In genomic region chr4:129495672-129496562, GRCm38 (mm10) we compare ENCODE assay signal across 8 mouse cellular contexts. TPM values are rescaled to one million over a fixed set of nuclear protein-coding genes. Genes with fewer than 3 reads are reported as not detected.
A peak's percentile ranks its signal among the peaks of the same experiment; 100 is the strongest.
DNase-seq lines count a peak whose midpoint lies in the region; ATAC-seq and TF ChIP-seq lines count a peak whose summit lies in the region.

No protein-coding gene starts in this region.

- ATAC-seq in hindbrain, embryonic 11.5 days (ENCODE audit: low FRiP score), result no peak
- ATAC-seq in liver, embryonic 12.5 days, result no peak
- peak; percentile 63 for ATAC-seq in neural tube, embryonic 15.5 days (ENCODE audit: low FRiP score)

- no peaks in the 10 kb centered on the region for H3K9me3 ChIP-seq in hindbrain, embryonic 11.5 days (ENCODE audit: control insufficient read depth, low read length)
- H3K9me3 ChIP-seq in liver, embryonic 12.5 days (replicated peaks), result no peaks in the 10 kb centered on the region
- no peaks in the 10 kb centered on the region for H3K9me3 ChIP-seq in neural tube, embryonic 15.5 days (replicated peaks)

- H3K4me3 ChIP-seq in left cerebral cortex, adult 2 months, result no peak overlapping the region
- no peak overlapping the region for H3K4me3 ChIP-seq in cortical plate, adult 2 months (ENCODE audit: insufficient read depth, low read length)
- no peak overlapping the region for H3K4me3 ChIP-seq in hindbrain, embryonic 11.5 days (ENCODE audit: low read depth, low read length)
- H3K4me3 ChIP-seq in liver, embryonic 12.5 days, result no peak overlapping the region
- peak overlapping the region; percentile 21 for H3K4me3 ChIP-seq in neural tube, embryonic 15.5 days (replicated peaks)

- H3K27ac ChIP-seq in left cerebral cortex, adult 2 months, result peak overlapping the region; percentile 78
- H3K27ac ChIP-seq in cortical plate, adult 2 months (ENCODE audit: insufficient read depth, low read length), result peak overlapping the region; percentile 13; the same call in 1 of the 2 replicates
- no peak overlapping the region for H3K27ac ChIP-seq in hindbrain, embryonic 11.5 days (ENCODE audit: low read depth, low read length)
- peak overlapping the region; percentile 15; the same call in 1 of the 2 replicates for H3K27ac ChIP-seq in liver, embryonic 12.5 days
- peak overlapping the region; percentile 80 for H3K27ac ChIP-seq in neural tube, embryonic 15.5 days (replicated peaks)

- TF ChIP-seq POLR2A in cortical plate, adult 2 months (IDR thresholded peaks at IDR 0.05; ENCODE audit: extremely low read depth, insufficient read depth, low read length), result peak; percentile 35; the same call in 1 of the 2 replicates

- peak; percentile 15 for TF ChIP-seq CTCF in left cerebral cortex, adult 2 months (IDR thresholded peaks at IDR 0.05)
- TF ChIP-seq CTCF in cortical plate, adult 2 months (IDR thresholded peaks at IDR 0.05; ENCODE audit: extremely low read depth, insufficient read depth, low read length), result no peak

- H3K4me1 ChIP-seq in cortical plate, adult 2 months (ENCODE audit: control insufficient read depth, insufficient read depth, low read length), result no peaks in the 10 kb centered on the region
- H3K4me1 ChIP-seq in hindbrain, embryonic 11.5 days (replicated peaks; ENCODE audit: control insufficient read depth, insufficient read depth, low read length), result peaks cover 15% of the 10 kb centered on the region
- H3K4me1 ChIP-seq in liver, embryonic 12.5 days, result peaks cover 63% of the 10 kb centered on the region
- H3K4me1 ChIP-seq in neural tube, embryonic 15.5 days, result peaks cover 37% of the 10 kb centered on the region

- H3K36me3 ChIP-seq in hindbrain, embryonic 11.5 days (ENCODE audit: control insufficient read depth, insufficient read depth, low read length), result no peaks in the 10 kb centered on the region
- no peaks in the 10 kb centered on the region for H3K36me3 ChIP-seq in liver, embryonic 12.5 days
- H3K36me3 ChIP-seq in neural tube, embryonic 15.5 days, result no peaks in the 10 kb centered on the region

- DNase-seq in left cerebral cortex, adult 2 months (ENCODE audit: extremely low spot score in 1 of 2, low spot score in 2 of 2), result peak; percentile 27 to 43
- no peak for DNase-seq in left cerebral cortex, postnatal 36 days (ENCODE audit: low spot score in 2 of 2)
- peak; percentile 44 for DNase-seq in hindbrain, embryonic 11.5 days (ENCODE audit: low spot score)
- no peak for DNase-seq in spleen, postnatal 10 days (ENCODE audit: low spot score in 2 of 2)
- DNase-seq in thymus, postnatal 4 days, result no peak

- intact Hi-C loops in left cerebral cortex, adult 2 months (cut with DNase I), result no loop called here
- intact Hi-C loops in left cerebral cortex, postnatal 36 days (cut with DNase I), result no loop called here

- WGBS in hindbrain, embryonic 11.5 days, result 27% methylated on average over 16 of the region's 16 CpGs
- 23% methylated on average over 16 of the region's 16 CpGs for WGBS in liver, embryonic 12.5 days (ENCODE audit: insufficient replicate concordance)
- 15% methylated on average over 16 of the region's 16 CpGs for WGBS in neural tube, embryonic 15.5 days

- H3K4me2 ChIP-seq in hindbrain, embryonic 11.5 days (replicated peaks; ENCODE audit: low read depth, low read length), result 0 out of 2 replicates have a peak overlapping the region, but pooled peaks have one; percentile 14
- no peak overlapping the region for H3K4me2 ChIP-seq in liver, embryonic 12.5 days
- H3K4me2 ChIP-seq in neural tube, embryonic 15.5 days, result peak overlapping the region; percentile 46

- H3K27me3 ChIP-seq in hindbrain, embryonic 11.5 days (ENCODE audit: control insufficient read depth, insufficient read depth, low read length), result peaks cover 15% of the 10 kb centered on the region
- H3K27me3 ChIP-seq in liver, embryonic 12.5 days (replicated peaks), result peaks cover 54% of the 10 kb centered on the region
- H3K27me3 ChIP-seq in neural tube, embryonic 15.5 days (replicated peaks), result peaks cover 21% of the 10 kb centered on the region

- no peak overlapping the region for H3K9ac ChIP-seq in hindbrain, embryonic 11.5 days (ENCODE audit: low read depth, low read length)
- H3K9ac ChIP-seq in liver, embryonic 12.5 days, result no peak overlapping the region
- H3K9ac ChIP-seq in neural tube, embryonic 15.5 days (replicated peaks), result peak overlapping the region; percentile 36

RNA-seq across cellular contexts. Expression of gene Fam229a, which starts 4.9 kb away (rescaled TPM):
- total RNA-seq in left cerebral cortex, adult 2 months (2021), result under 1 TPM in 1 of 2 experiments, not detected in 1; 0.91 TPM
- total RNA-seq in left cerebral cortex, postnatal 36 days (2021), result not detected
- 0.79 and 0.88 TPM in 2 replicates for polyA plus RNA-seq in cortical plate, adult 2 months (2012; rRNA removed)
- not detected in 2 replicates for polyA plus RNA-seq in hindbrain, embryonic 11.5 days (2014; fragmentation: Nextera tagmentation; extraction: Ambion mirVana)
- polyA plus RNA-seq in liver, embryonic 12.5 days (2016; fragmentation: Nextera tagmentation; extraction: Ambion mirVana), result not detected in 2 replicates
- polyA plus RNA-seq in neural tube, embryonic 15.5 days (2015; fragmentation: Nextera tagmentation; extraction: Ambion mirVana), result 0.38 and 0.93 TPM in 2 replicates

RNA-seq across cellular contexts. Expression of gene Tssk3, which starts 5.1 kb away (rescaled TPM):
- total RNA-seq in left cerebral cortex, adult 2 months (2021), result not detected
- under 1 TPM; 0.42 to 0.52 TPM for total RNA-seq in left cerebral cortex, postnatal 36 days (2021)
- polyA plus RNA-seq in cortical plate, adult 2 months (2012; rRNA removed), result 0.19 and 0.36 TPM in 2 replicates
- not detected in 2 replicates for polyA plus RNA-seq in hindbrain, embryonic 11.5 days (2014; fragmentation: Nextera tagmentation; extraction: Ambion mirVana)
- polyA plus RNA-seq in liver, embryonic 12.5 days (2016; fragmentation: Nextera tagmentation; extraction: Ambion mirVana), result not detected in 2 replicates
- polyA plus RNA-seq in neural tube, embryonic 15.5 days (2015; fragmentation: Nextera tagmentation; extraction: Ambion mirVana), result 0.19 and 0.27 TPM in 2 replicates

RNA-seq across cellular contexts. Expression of gene Marcksl1, which starts 17.5 kb away (rescaled TPM):
- 100 to 1,000 TPM in 1 of 2 experiments, 10 to 100 TPM in 1; 96.0 to 102 TPM for total RNA-seq in left cerebral cortex, adult 2 months (2021)
- 100 to 1,000 TPM; 150 to 174 TPM for total RNA-seq in left cerebral cortex, postnatal 36 days (2021)
- 129 and 134 TPM in 2 replicates for polyA plus RNA-seq in cortical plate, adult 2 months (2012; rRNA removed)
- polyA plus RNA-seq in hindbrain, embryonic 11.5 days (2014; fragmentation: Nextera tagmentation; extraction: Ambion mirVana), result 1,707 and 1,864 TPM in 2 replicates
- polyA plus RNA-seq in liver, embryonic 12.5 days (2016; fragmentation: Nextera tagmentation; extraction: Ambion mirVana), result 192 and 195 TPM in 2 replicates
- 1,442 and 1,675 TPM in 2 replicates for polyA plus RNA-seq in neural tube, embryonic 15.5 days (2015; fragmentation: Nextera tagmentation; extraction: Ambion mirVana)

RNA-seq across cellular contexts. Expression of gene Bsdc1, which starts 34.5 kb away (rescaled TPM):
- 10 to 100 TPM; 56.6 to 57.8 TPM for total RNA-seq in left cerebral cortex, adult 2 months (2021)
- 10 to 100 TPM; 56.3 to 62.4 TPM for total RNA-seq in left cerebral cortex, postnatal 36 days (2021)
- 27.9 and 28.3 TPM in 2 replicates for polyA plus RNA-seq in cortical plate, adult 2 months (2012; rRNA removed)
- 25.6 and 26.3 TPM in 2 replicates for polyA plus RNA-seq in hindbrain, embryonic 11.5 days (2014; fragmentation: Nextera tagmentation; extraction: Ambion mirVana)
- polyA plus RNA-seq in liver, embryonic 12.5 days (2016; fragmentation: Nextera tagmentation; extraction: Ambion mirVana), result 36.7 and 37.4 TPM in 2 replicates
- polyA plus RNA-seq in neural tube, embryonic 15.5 days (2015; fragmentation: Nextera tagmentation; extraction: Ambion mirVana), result 32.7 and 34.0 TPM in 2 replicates

RNA-seq across cellular contexts. Expression of gene Hdac1, which starts 46.6 kb away (rescaled TPM):
- total RNA-seq in left cerebral cortex, adult 2 months (2021), result 10 to 100 TPM; 26.5 to 29.5 TPM
- total RNA-seq in left cerebral cortex, postnatal 36 days (2021), result 10 to 100 TPM; 27.0 to 27.4 TPM
- polyA plus RNA-seq in cortical plate, adult 2 months (2012; rRNA removed), result 55.4 and 61.7 TPM in 2 replicates
- 206 and 220 TPM in 2 replicates for polyA plus RNA-seq in hindbrain, embryonic 11.5 days (2014; fragmentation: Nextera tagmentation; extraction: Ambion mirVana)
- 140 and 145 TPM in 2 replicates for polyA plus RNA-seq in liver, embryonic 12.5 days (2016; fragmentation: Nextera tagmentation; extraction: Ambion mirVana)
- polyA plus RNA-seq in neural tube, embryonic 15.5 days (2015; fragmentation: Nextera tagmentation; extraction: Ambion mirVana), result 77.8 and 119 TPM in 2 replicates

Comparison
In these comparisons a context has a peak if more than half of its experiments do, and no peak if none do; other contexts are left out.
1. DNase-seq: peak in left cerebral cortex, adult 2 months (2 of 2) and hindbrain, embryonic 11.5 days (single experiment); none in left cerebral cortex, postnatal 36 days (0 of 2), spleen, postnatal 10 days (0 of 2) and thymus, postnatal 4 days (single experiment).